Mouse (Mus musculus): ENCODE data around the gene Zfp606.
A peak's percentile ranks its signal among the peaks of the same experiment; 100 is the strongest.

Gene Zfp606

DNA sequence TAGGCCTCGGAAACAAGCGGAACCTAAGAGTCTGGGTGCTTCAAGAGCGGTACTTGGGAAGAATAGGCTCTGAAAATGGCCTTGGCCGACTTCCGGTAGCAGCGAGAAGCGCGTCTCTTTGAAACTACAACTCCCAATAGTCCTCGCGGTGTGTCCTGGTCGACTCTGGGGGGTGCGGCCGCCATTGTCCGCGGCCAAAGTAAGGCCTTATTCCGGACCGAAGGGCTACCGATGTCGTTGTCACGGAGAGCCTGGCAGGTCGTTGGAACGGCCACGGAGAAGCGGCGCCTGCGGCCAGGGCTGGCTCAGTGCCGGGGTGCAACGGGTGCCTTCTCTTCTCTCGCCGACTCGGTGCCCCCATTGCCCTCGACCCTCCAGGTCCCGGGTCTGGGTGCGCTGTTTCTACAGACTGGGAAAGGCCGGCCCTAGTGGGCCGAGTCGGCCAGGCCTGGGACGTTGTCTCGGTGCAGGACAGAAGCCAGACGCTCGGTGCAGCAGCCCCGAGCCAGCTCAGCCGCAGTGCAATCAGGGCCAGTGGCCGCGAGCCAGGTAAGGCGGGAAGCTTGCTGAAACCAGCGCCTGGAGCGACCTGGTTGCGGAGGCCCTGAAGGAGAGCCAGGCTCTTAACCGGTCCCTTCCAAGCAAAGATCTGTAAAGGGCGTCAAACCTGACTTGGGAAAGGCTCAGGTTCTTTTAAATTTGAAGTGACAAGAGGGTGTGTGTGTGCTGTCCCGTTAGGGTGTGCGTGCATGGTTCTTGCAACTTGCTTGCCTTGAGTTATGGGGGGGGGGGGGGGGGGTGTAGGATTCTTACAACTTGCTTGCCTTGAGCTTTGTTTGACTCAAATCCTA lies at the start of gene Zfp606:
TSS of gene Zfp606 (plus strand) at position 136 of the 851 bp plus-strand sequence.
- DNase-seq (ENCODE audit: low spot score), result peak; percentile 43

DNA sequence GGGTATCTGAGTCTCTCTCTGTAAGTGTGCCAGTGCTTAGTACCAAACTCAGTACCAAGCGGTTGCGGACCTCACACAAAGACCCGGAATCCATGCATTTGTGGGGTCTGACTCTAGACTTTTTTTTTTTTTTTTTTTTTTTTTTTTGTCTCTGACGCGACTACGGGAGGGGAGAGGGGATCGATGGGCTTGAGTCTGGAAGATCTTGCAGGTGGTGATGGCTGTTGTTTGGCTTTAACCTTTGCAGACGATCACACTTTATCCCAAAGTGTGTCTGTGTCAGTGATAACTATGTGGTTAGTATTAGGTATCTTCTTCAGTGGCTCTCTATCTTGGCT lies 885 bp downstream of the Zfp606 start:
- DNase-seq (ENCODE audit: low spot score), result no peak

DNA sequence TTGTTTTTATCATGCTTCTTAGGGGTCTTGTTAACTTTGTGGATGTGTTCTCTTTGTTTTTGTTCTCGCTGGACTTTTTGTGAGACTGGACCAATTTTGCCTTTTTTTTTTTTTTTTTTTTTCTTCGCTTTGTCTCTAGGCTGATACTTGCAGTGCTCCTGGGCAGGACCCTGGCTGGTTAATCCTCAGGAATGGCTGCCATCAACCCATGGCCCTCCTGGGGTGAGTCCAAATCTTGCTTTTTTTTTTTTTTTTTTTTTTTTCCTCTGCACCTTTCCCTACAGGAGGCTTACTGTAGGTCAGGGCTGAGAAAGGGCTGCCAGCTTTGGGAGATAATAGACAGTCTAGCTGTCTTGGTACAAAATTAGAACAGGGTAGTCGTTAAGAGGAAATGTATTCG lies 1.4 kb downstream of the Zfp606 start:
- DNase-seq (ENCODE audit: low spot score), result no peak

DNA sequence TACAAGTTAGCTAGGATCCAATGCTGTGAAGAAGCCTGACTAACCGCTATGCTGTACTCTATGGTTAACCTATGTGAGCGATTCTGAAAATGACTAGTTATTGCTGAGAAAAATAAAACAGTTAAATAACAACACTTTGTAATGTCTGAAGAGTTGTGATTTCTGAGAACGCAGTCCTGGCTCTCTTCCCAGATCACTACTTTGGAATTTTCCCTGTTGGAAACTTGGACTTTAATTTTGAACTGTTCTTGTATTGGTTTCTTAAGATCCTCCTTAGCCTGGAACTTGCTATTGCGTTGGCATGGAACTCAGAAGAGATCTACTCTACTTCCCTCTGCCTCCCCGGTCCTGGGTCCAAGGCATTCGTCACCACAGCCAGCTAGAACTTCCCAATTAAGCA lies 5.7 kb downstream of the Zfp606 start:
- DNase-seq (ENCODE audit: low spot score), result no peak

DNA sequence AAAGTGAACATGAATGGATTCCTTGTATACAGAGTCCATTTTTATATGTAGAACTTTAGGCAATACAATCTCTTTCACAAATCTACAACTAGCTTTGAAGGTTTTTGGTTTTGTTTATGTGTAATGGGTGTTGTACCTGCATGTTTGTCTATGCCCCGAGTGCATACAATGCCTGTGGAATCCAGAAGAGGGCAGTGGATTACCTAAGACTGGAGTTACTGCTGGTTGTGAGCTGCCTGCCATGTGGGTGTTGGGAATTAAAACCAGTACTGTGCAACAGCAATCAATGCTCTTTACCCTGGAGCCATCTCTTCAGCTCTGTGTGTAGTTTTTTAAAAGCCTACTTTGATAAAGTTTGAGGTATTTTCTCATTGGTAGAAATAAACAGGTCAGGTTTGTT lies 7.9 kb downstream of the Zfp606 start:
- no peak for DNase-seq (ENCODE audit: low spot score)

DNA sequence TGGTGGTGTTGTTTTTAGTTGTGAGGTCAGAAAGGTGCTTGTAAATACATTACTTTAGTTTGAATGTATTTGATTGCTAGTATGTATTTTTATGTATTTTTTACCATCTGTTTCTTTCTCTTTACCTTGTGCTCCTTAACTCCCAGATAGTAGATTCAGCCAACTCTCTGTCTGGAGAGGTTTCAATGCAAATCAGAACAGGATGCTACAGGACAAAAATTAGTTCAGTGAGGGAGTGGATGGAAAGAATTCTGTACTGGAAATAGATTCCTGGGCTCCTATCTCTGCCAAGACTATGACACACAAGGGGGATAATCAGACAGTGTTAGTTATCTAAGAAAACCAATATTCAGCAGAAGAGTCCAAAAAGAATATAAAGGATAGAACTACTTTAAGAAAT lies 8.6 kb downstream of the Zfp606 start:
- no peak for DNase-seq (ENCODE audit: low spot score)

DNA sequence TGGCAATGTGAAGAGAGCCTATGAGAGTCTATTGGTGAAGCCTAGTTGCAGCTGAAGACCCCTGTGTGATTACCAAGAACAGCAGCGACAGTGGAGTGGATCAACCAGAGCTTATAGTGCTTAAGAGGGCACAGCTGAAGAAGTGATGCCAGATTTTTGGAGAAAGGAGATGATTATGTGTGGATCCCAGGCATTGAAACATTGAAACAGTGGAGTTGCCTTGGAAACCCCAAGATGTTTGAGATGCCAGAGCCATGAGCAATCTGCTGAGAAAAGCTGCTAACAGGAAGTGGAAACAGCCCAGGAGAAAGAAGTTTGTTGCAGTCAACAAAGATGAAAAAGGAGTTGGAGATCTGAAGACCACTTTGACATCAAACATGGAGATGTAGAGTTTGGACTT lies 32.8 kb downstream of the Zfp606 start:
- no peak for DNase-seq (ENCODE audit: low spot score)

DNA sequence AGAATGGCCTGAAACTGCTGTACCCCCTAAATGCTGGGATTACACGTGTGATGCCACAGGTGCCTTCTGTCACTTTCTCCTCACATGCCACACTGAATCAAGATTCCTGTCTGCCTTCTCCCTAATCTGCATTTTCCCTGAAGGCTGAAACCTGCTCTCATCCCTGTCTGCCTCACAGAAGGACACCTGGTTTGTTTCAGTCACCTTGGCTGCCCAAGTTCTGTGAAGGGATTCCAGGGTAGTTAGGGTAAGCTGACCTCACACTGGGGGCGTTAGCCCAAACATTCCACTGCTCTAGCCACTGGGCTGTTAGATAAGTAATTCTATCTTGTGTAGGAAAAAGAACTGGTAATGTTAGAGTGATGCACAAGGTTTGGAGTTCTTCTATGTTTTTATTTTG lies 34.1 kb downstream of the Zfp606 start, which contains the start of gene 2900092C05Rik:
TSS of gene 2900092C05Rik (plus strand) at position 301 of the 400 bp plus-strand sequence.
- no peak for DNase-seq (ENCODE audit: low spot score)
